Mouse (Mus musculus) MEL (cell line): ENCODE results near the gene Adsl.
"Not testable (repeated sequence)": the region's sequence is repeated elsewhere in the genome, so short reads cannot be mapped to it uniquely, and the experiment has no call there.

Source experiments
- CHD1 ChIP-seq: IDR thresholded peaks from 2 replicates; pipeline ENCODE4 v1.6.1; 2012; ENCODE audit warnings: low read depth, mild to moderate bottlenecking, inconsistent platforms, low read length, improper control_type of control experiment
- CTCF ChIP-seq, 3 experiments: IDR thresholded peaks in 2 of 3; conservative IDR thresholded peaks in 1 of 3; 2 replicates each; pipeline ENCODE4 v1.5.1; 2011 to 2012; ENCODE audit warnings: low read length in 3 of 3, low read depth in 2 of 3, mild to moderate bottlenecking in 2 of 3, improper control_type of control experiment in 1 of 3, inconsistent platforms in 1 of 3, mixed read lengths in 1 of 3, moderate library complexity in 1 of 3; ENCODE audit not compliant: control insufficient read depth in 1 of 3, insufficient read depth in 1 of 3, poor library complexity in 1 of 3, severe bottlenecking in 1 of 3
- EP300 ChIP-seq, 2 experiments: IDR thresholded peaks; 2 replicates each; pipeline ENCODE4 v1.6.1; 2011; ENCODE audit warnings: improper control_type of control experiment in 2 of 2, low read length in 2 of 2, low read depth in 1 of 2, mild to moderate bottlenecking in 1 of 2
- POLR2A ChIP-seq, 2 experiments: IDR thresholded peaks; 2 replicates each; pipeline ENCODE4 v1.6.1; 2011 to 2012; ENCODE audit warnings: low read length in 2 of 2, mild to moderate bottlenecking in 2 of 2, control low read depth in 1 of 2, improper control_type of control experiment in 1 of 2, low read depth in 1 of 2, moderate library complexity in 1 of 2; ENCODE audit not compliant: control insufficient read depth in 1 of 2, insufficient read depth in 1 of 2, poor library complexity in 1 of 2
- POLR2AphosphoS2 ChIP-seq: IDR thresholded peaks from 2 replicates; pipeline ENCODE4 v1.6.1; 2011; ENCODE audit warnings: low read length, improper control_type of control experiment
- RAD21 ChIP-seq: IDR thresholded peaks from 2 replicates; pipeline ENCODE4 v1.6.1; 2011; ENCODE audit warnings: mild to moderate bottlenecking, low read depth, low read length, improper control_type of control experiment
- SMC3 ChIP-seq: IDR thresholded peaks from 2 replicates; pipeline ENCODE4 v1.6.1; 2011; ENCODE audit warnings: low read depth, low read length, improper control_type of control experiment
- USF1 ChIP-seq: IDR thresholded peaks from 2 replicates; pipeline ENCODE4 v1.6.1; 2014; ENCODE audit warnings: low read depth, mild to moderate bottlenecking, inconsistent platforms, low read length, improper control_type of control experiment, moderate library complexity
- ZNF384 ChIP-seq: IDR thresholded peaks from 2 replicates; pipeline ENCODE4 v1.6.1; 2012; ENCODE audit warnings: low read depth, mild to moderate bottlenecking, inconsistent platforms, low read length, improper control_type of control experiment

GRCm38 (mm10) chr15:80930676-80931320, 17.5 kb upstream of the Adsl start:
- TF ChIP-seq POLR2AphosphoS2; SMC3; CHD1; CTCF (IDR thresholded peaks at IDR 0.05 in 2 of 3, conservative IDR thresholded peaks at IDR 0.05 in 1 of 3; ENCODE audit: control insufficient read depth in 1 of 3, insufficient read depth in 1 of 3, low read depth in 2 of 3, low read length in 3 of 3, poor library complexity in 1 of 3, severe bottlenecking in 1 of 3); RAD21; EP300 (IDR thresholded peaks at IDR 0.05; ENCODE audit: low read depth in 1 of 2, low read length in 2 of 2); POLR2A (IDR thresholded peaks at IDR 0.05; ENCODE audit: control insufficient read depth in 1 of 2, insufficient read depth in 1 of 2, low read depth in 1 of 2, low read length in 2 of 2, poor library complexity in 1 of 2); ZNF384; USF1: not testable (repeated sequence)
